Mouse (Mus musculus): Measurements from ENCODE around the gene Olfr1411.

Gene Olfr1411

DNA sequence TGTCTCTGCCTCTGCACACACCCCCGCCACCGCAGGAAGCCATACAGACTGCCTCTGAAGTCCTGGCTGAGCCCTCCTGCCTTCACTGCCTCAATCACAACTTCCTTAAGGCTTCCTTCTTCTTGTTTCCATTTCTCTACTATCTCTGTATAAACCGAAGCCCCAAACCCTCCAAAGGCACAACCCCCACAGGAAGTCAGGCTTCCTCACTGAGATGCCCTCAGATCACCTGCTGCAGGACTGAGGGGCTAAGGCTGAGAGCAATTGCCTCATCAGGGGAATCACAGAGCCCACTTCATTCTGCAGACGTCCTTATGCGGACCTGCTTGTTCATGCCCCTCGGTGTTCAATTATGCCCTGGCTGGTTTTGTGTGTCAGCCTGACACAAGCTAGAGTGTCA is 46.2 kb downstream of the Olfr1411 start:
- no peak for DNase-seq

DNA sequence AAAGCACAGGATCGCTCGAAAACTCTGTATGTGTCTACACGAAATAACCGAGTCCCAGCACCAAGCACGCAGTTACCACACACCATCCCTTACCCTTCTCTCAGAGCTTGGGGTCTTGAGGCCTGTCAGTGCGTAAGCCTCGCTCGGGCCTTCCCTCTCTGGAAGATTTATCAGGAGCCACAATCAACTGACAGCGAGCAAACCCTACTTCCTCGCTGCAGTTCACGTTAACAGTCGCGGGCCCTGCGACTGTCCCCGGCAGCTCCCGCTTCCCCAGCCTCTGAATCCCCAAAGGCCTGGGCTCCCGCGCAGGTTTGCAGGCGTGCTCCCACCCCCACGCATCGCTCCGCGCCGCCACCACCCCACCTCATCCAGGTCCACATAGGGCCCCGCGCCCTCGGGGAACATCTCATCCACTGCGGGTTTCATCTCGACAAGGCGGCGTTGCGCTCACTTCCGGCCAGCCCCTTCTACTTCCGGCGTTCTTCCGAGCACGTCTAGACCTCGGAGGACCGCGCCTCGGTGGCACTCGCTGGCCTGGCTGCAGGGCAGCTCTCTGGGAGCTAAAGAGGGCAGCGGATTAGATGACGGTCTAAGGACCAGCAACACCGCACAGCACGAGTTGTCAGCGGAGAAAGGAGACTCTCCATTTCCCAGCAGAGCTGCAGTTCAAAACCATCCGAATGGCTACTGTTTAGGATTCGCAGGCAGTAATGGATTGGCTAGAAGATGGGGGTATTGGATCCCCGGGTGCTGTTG is 47.5 kb downstream of the Olfr1411 start, which contains the start of gene Cops9:
Gene Cops9 (minus strand): TSS at position 472 of the 759 bp plus-strand sequence.
- peak; percentile 87 for DNase-seq

DNA sequence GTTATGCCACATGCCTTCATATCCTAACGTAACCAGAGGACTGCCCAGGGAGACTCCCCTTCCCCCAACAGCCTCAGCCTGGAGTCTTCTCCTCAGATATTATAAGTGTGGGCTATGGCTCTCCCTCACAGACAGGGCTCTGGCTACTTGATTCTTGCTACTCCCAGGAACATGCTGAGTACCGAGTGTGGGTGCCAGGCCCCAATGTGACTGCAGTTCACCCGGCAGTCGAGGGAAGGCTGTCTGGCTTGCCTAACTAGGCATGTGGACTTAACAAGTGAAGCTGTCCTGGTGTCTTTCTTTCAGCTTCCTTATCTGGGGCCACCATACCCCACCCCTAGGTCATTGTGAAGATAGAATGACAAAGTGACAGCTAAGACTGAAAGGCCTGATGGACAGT is 49.5 kb downstream of the Olfr1411 start:
- no peak for DNase-seq

GRCm38 (mm10) chr1:92644916-92645315 is 50.7 kb downstream of the Olfr1411 start:
- no peak for DNase-seq

- no peak for DNase-seq
These were observed 51.9 kb downstream of the Olfr1411 start for GRCm38 (mm10) chr1:92646111-92646510.

GRCm38 (mm10) chr1:92646601-92647000 is 52.4 kb downstream of the Olfr1411 start:
- no peak for DNase-seq

DNA sequence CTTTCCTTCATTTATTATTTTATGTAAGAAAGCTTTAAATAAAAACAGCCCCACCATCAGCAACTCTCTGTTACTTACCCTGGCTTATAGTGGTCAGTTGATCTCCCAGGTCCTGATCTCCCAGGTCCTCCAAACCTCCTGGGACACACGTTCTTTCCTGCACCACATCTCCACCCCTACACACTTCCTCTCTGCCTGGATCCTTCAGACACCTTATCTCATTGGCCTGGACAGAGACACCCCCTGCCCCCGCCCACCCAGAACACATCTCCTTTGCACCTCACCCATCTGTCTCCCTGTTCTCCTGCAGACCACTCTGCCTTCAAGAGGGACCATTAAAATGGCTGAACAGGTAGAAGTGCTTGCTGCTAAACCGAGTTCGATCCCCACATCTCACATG is 52.8 kb downstream of the Olfr1411 start:
- no peak for DNase-seq
